Mouse (Mus musculus): ENCODE measurements at regions not wholly inside any gene's neighbourhood (a gene's known extent, or its start where the extent isn't known, plus 50 kb on each side); places are given as distances from the start of the nearest gene placed in this dataset.
A peak's percentile ranks its signal among the peaks of the same experiment; 100 is the strongest.

- Histone ChIP-seq H3K9ac (ENCODE audit: low read length) (no peak overlapping the region), H3K9me3 (ENCODE audit: control insufficient read depth, low read length) (no peaks in the 10 kb centered on the region), H3K27me3 (ENCODE audit: control insufficient read depth, insufficient read depth, low read length) (no peaks in the 10 kb centered on the region), H3K4me3 (ENCODE audit: low read depth, low read length) (no peak overlapping the region), H3K27ac (replicated peaks) (no peak overlapping the region), H3K4me1 (replicated peaks; ENCODE audit: control insufficient read depth, insufficient read depth) (no peaks in the 10 kb centered on the region), H3K4me2 (replicated peaks; ENCODE audit: low read depth) (no peak overlapping the region), H3K36me3 (ENCODE audit: control insufficient read depth, insufficient read depth, low read length) (no peaks in the 10 kb centered on the region)
- DNase-seq (ENCODE audit: low spot score) (no peak), ATAC-seq (ENCODE audit: low FRiP score, low TSS enrichment) (no peak)
- no peak for TF ChIP-seq CTCF (IDR thresholded peaks at IDR 0.05; ENCODE audit: low read depth)
- TF ChIP-seq EP300 (optimal IDR thresholded peaks at IDR 0.05): no peak
- WGBS: 85% methylated on average over 5 of the region's 5 CpGs
Measured at GRCm38 (mm10) chr10:96209171-96209570, 72.8 kb downstream of the Gm5426 start.

GRCm38 (mm10) chr10:96211189-96211588, 74.8 kb downstream of the Gm5426 start:
- Histone ChIP-seq H3K36me3 (ENCODE audit: control insufficient read depth, insufficient read depth, low read length) (no peaks in the 10 kb centered on the region), H3K9ac (ENCODE audit: low read length) (no peak overlapping the region), H3K4me1 (replicated peaks; ENCODE audit: control insufficient read depth, insufficient read depth) (no peaks in the 10 kb centered on the region), H3K4me2 (replicated peaks; ENCODE audit: low read depth) (no peak overlapping the region), H3K4me3 (ENCODE audit: low read depth, low read length) (no peak overlapping the region), H3K9me3 (ENCODE audit: control insufficient read depth, low read length) (no peaks in the 10 kb centered on the region), H3K27me3 (ENCODE audit: control insufficient read depth, insufficient read depth, low read length) (no peaks in the 10 kb centered on the region), H3K27ac (replicated peaks) (no peak overlapping the region)
- ATAC-seq (ENCODE audit: low FRiP score, low TSS enrichment): no peak
- DNase-seq (ENCODE audit: low spot score): no peak
- TF ChIP-seq EP300 (optimal IDR thresholded peaks at IDR 0.05) (no peak), CTCF (IDR thresholded peaks at IDR 0.05; ENCODE audit: low read depth) (no peak)
- 71% methylated on average over 7 of the region's 7 CpGs for WGBS

- H3K9me3 ChIP-seq (ENCODE audit: control insufficient read depth, low read length): no peaks in the 10 kb centered on the region
- TF ChIP-seq EP300 (optimal IDR thresholded peaks at IDR 0.05): no peak
- TF ChIP-seq CTCF (IDR thresholded peaks at IDR 0.05; ENCODE audit: low read depth): peak; percentile 96
- H3K4me1 ChIP-seq (replicated peaks; ENCODE audit: control insufficient read depth, insufficient read depth): no peaks in the 10 kb centered on the region
- no peak overlapping the region for H3K27ac ChIP-seq (replicated peaks)
- DNase-seq (ENCODE audit: low spot score): peak; percentile 91
- H3K4me3 ChIP-seq (ENCODE audit: low read depth, low read length): no peak overlapping the region
- H3K9ac ChIP-seq (ENCODE audit: low read length): no peak overlapping the region
- no peaks in the 10 kb centered on the region for H3K27me3 ChIP-seq (ENCODE audit: control insufficient read depth, insufficient read depth, low read length)
- peak; percentile 86 for ATAC-seq (ENCODE audit: low FRiP score, low TSS enrichment)
- 1% methylated on average over 10 of the region's 10 CpGs for WGBS
- H3K4me2 ChIP-seq (replicated peaks; ENCODE audit: low read depth): no peak overlapping the region
- H3K36me3 ChIP-seq (ENCODE audit: control insufficient read depth, insufficient read depth, low read length): no peaks in the 10 kb centered on the region
Measured at GRCm38 (mm10) chr10:96213876-96214275, 77.5 kb downstream of the Gm5426 start.

GRCm38 (mm10) chr10:96214285-96214684, 77.9 kb downstream of the Gm5426 start:
- ATAC-seq (ENCODE audit: low FRiP score, low TSS enrichment) (peak; percentile 13; the same call in 1 of the 2 replicates), DNase-seq (ENCODE audit: low spot score) (no peak)
- Histone ChIP-seq H3K27me3 (ENCODE audit: control insufficient read depth, insufficient read depth, low read length) (no peaks in the 10 kb centered on the region), H3K36me3 (ENCODE audit: control insufficient read depth, insufficient read depth, low read length) (no peaks in the 10 kb centered on the region), H3K9me3 (ENCODE audit: control insufficient read depth, low read length) (no peaks in the 10 kb centered on the region), H3K4me1 (replicated peaks; ENCODE audit: control insufficient read depth, insufficient read depth) (no peaks in the 10 kb centered on the region), H3K9ac (ENCODE audit: low read length) (no peak overlapping the region), H3K27ac (replicated peaks) (no peak overlapping the region), H3K4me3 (ENCODE audit: low read depth, low read length) (no peak overlapping the region), H3K4me2 (replicated peaks; ENCODE audit: low read depth) (no peak overlapping the region)
- no peak for TF ChIP-seq EP300 (optimal IDR thresholded peaks at IDR 0.05)
- no peak for TF ChIP-seq CTCF (IDR thresholded peaks at IDR 0.05; ENCODE audit: low read depth)
- 53% methylated on average over 7 of the region's 7 CpGs for WGBS

- no peak overlapping the region for H3K4me2 ChIP-seq (replicated peaks; ENCODE audit: low read depth)
- ATAC-seq (ENCODE audit: low FRiP score, low TSS enrichment) (no peak), DNase-seq (ENCODE audit: low spot score) (no peak)
- H3K4me3 ChIP-seq (ENCODE audit: low read depth, low read length): no peak overlapping the region
- H3K27me3 ChIP-seq (ENCODE audit: control insufficient read depth, insufficient read depth, low read length): no peaks in the 10 kb centered on the region
- TF ChIP-seq CTCF (IDR thresholded peaks at IDR 0.05; ENCODE audit: low read depth): no peak
- no peak for TF ChIP-seq EP300 (optimal IDR thresholded peaks at IDR 0.05)
- H3K36me3 ChIP-seq (ENCODE audit: control insufficient read depth, insufficient read depth, low read length): no peaks in the 10 kb centered on the region
- no peak overlapping the region for H3K27ac ChIP-seq (replicated peaks)
- 78% methylated on average over 6 of the region's 6 CpGs for WGBS
- no peak overlapping the region for H3K9ac ChIP-seq (ENCODE audit: low read length)
- no peaks in the 10 kb centered on the region for H3K9me3 ChIP-seq (ENCODE audit: control insufficient read depth, low read length)
- no peaks in the 10 kb centered on the region for H3K4me1 ChIP-seq (replicated peaks; ENCODE audit: control insufficient read depth, insufficient read depth)
Measured at GRCm38 (mm10) chr10:96214946-96215345, 78.5 kb downstream of the Gm5426 start.

- H3K27me3 ChIP-seq (ENCODE audit: control insufficient read depth, insufficient read depth, low read length): no peaks in the 10 kb centered on the region
- no peak overlapping the region for H3K4me3 ChIP-seq (ENCODE audit: low read depth, low read length)
- ATAC-seq (ENCODE audit: low FRiP score, low TSS enrichment): peak; percentile 96
- H3K9ac ChIP-seq (ENCODE audit: low read length): no peak overlapping the region
- 58% methylated on average over 4 of the region's 4 CpGs for WGBS
- DNase-seq (ENCODE audit: low spot score): no peak
- TF ChIP-seq EP300 (optimal IDR thresholded peaks at IDR 0.05): no peak
- no peak for TF ChIP-seq CTCF (IDR thresholded peaks at IDR 0.05; ENCODE audit: low read depth)
- no peak overlapping the region for H3K4me2 ChIP-seq (replicated peaks; ENCODE audit: low read depth)
- H3K4me1 ChIP-seq (replicated peaks; ENCODE audit: control insufficient read depth, insufficient read depth): no peaks in the 10 kb centered on the region
- H3K27ac ChIP-seq (replicated peaks): peak overlapping the region; percentile 61; the same call in 1 of the 2 replicates
- no peaks in the 10 kb centered on the region for H3K9me3 ChIP-seq (ENCODE audit: control insufficient read depth, low read length)
- H3K36me3 ChIP-seq (ENCODE audit: control insufficient read depth, insufficient read depth, low read length): no peaks in the 10 kb centered on the region
Measured at GRCm38 (mm10) chr10:96220731-96221130, 84.3 kb downstream of the Gm5426 start.

Measured in stomach, postnatal 0 days (tissue).